In the genomic region with DNA sequence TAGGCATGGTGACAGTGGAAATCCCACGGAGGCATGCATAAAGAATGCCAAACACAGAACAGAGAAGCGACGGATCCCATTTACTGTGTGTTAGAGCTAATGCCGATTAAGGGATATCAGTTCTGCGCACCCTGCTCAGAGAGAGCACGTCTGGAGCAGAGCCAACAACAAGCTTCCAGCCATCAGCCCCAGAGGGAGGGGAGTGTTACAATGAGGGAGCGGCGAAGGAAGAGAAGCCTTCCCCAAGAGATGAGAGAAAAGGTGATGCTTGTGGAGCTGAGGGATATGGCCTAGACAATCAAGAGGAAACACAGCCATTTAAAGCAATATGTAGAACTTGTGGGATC, we compare ENCODE assay signal across 12 mouse cellular contexts.
DNase-seq lines count a peak whose midpoint lies in the region; ATAC-seq and TF ChIP-seq lines count a peak whose summit lies in the region.
"Had no signal": no experiment of that assay in that cellular context is flagged by ENCODE, and none has a peak within 500 bp of the region (broad histone marks: within the 10 kb centered on the region; RNA-seq: fewer than 3 reads in every experiment).

No protein-coding gene starts in this region.

- H3K4me3 ChIP-seq in cerebellum, adult 2 months (replicated peaks; ENCODE audit: insufficient read depth, low read depth, low read length), result no peak overlapping the region
- H3K4me3 ChIP-seq in heart, embryonic 15.5 days, result no peak overlapping the region
- H3K4me3 ChIP-seq in neural tube, embryonic 13.5 days, result no peak overlapping the region
- H3K4me3 ChIP-seq in neural tube, embryonic 15.5 days (replicated peaks), result no peak overlapping the region
- H3K4me3 ChIP-seq in midbrain, embryonic 16.5 days (ENCODE audit: low read depth, low read length), result no peak overlapping the region
- H3K4me3 ChIP-seq: intestine, embryonic 15.5 days had no signal

- no peak for TF ChIP-seq CTCF in cerebellum, adult 2 months (IDR thresholded peaks at IDR 0.05; ENCODE audit: borderline replicate concordance, insufficient read depth, low read depth, low read length)

- no peak overlapping the region for H3K27ac ChIP-seq in cerebellum, adult 2 months (ENCODE audit: insufficient read depth, low read length)
- no peak overlapping the region for H3K27ac ChIP-seq in heart, embryonic 15.5 days
- peak overlapping the region; percentile 29; the same call in 1 of the 2 replicates for H3K27ac ChIP-seq in neural tube, embryonic 13.5 days (replicated peaks)
- no peak overlapping the region for H3K27ac ChIP-seq in neural tube, embryonic 15.5 days (replicated peaks)
- no peak overlapping the region for H3K27ac ChIP-seq in midbrain, embryonic 16.5 days (ENCODE audit: low read length)
- H3K27ac ChIP-seq: intestine, embryonic 15.5 days had no signal

- no peaks in the 10 kb centered on the region for H3K36me3 ChIP-seq in heart, embryonic 15.5 days
- H3K36me3 ChIP-seq in neural tube, embryonic 13.5 days, result no peaks in the 10 kb centered on the region
- H3K36me3 ChIP-seq in neural tube, embryonic 15.5 days, result no peaks in the 10 kb centered on the region
- H3K36me3 ChIP-seq in midbrain, embryonic 16.5 days (ENCODE audit: control insufficient read depth, insufficient read depth, low read length), result no peaks in the 10 kb centered on the region
- H3K36me3 ChIP-seq: intestine, embryonic 15.5 days had no signal

- peak; percentile 54 to 58 for DNase-seq in cerebellum, postnatal 10 days
- no peak for DNase-seq in cerebellum, adult 2 months
- DNase-seq in heart, adult 9 months (ENCODE audit: low spot score in 2 of 2), result no peak
- DNase-seq in thymus, postnatal 4 days, result no peak
- DNase-seq: lung, postnatal 4 days; thymus, adult 2 months had no signal

- H3K4me1 ChIP-seq in cerebellum, adult 2 months (ENCODE audit: control insufficient read depth, insufficient read depth, low read length), result no peaks in the 10 kb centered on the region
- peaks cover 9% of the 10 kb centered on the region for H3K4me1 ChIP-seq in heart, embryonic 15.5 days (replicated peaks)
- H3K4me1 ChIP-seq in neural tube, embryonic 13.5 days (replicated peaks), result peaks cover 9% of the 10 kb centered on the region
- H3K4me1 ChIP-seq in neural tube, embryonic 15.5 days, result 0 out of 2 replicates have a peak, but pooled peaks cover 5% of the 10 kb centered on the region
- H3K4me1 ChIP-seq in midbrain, embryonic 16.5 days (ENCODE audit: control insufficient read depth, insufficient read depth, low read length), result 0 out of 2 replicates have a peak, but pooled peaks cover 4% of the 10 kb centered on the region
- H3K4me1 ChIP-seq: intestine, embryonic 15.5 days had no signal

- no peak; the same call in 1 of the 2 replicates for ATAC-seq in heart, embryonic 15.5 days (replicated peaks; ENCODE audit: insufficient number of reproducible peaks, insufficient read depth, low FRiP score, low read depth)
- peak; percentile 85 for ATAC-seq in neural tube, embryonic 13.5 days (ENCODE audit: low read depth)
- ATAC-seq in neural tube, embryonic 15.5 days (ENCODE audit: low FRiP score), result no peak
- peak; percentile 72; the same call in 1 of the 2 replicates for ATAC-seq in midbrain, embryonic 16.5 days
- ATAC-seq: intestine, embryonic 15.5 days had no signal

- H3K9ac ChIP-seq in heart, embryonic 15.5 days, result 0 out of 2 replicates have a peak overlapping the region, but pooled peaks have one; percentile 3
- H3K9ac ChIP-seq in neural tube, embryonic 13.5 days, result no peak overlapping the region
- no peak overlapping the region for H3K9ac ChIP-seq in neural tube, embryonic 15.5 days (replicated peaks)
- H3K9ac ChIP-seq in midbrain, embryonic 16.5 days (ENCODE audit: low read depth, low read length), result no peak overlapping the region
- H3K9ac ChIP-seq: intestine, embryonic 15.5 days had no signal

- no peak for TF ChIP-seq POLR2A in cerebellum, adult 2 months (IDR thresholded peaks at IDR 0.05; ENCODE audit: borderline replicate concordance, insufficient read depth, low read length)

- H3K4me2 ChIP-seq in heart, embryonic 15.5 days, result peak overlapping the region; percentile 40
- no peak overlapping the region for H3K4me2 ChIP-seq in neural tube, embryonic 13.5 days
- no peak overlapping the region for H3K4me2 ChIP-seq in neural tube, embryonic 15.5 days
- 0 out of 2 replicates have a peak overlapping the region, but pooled peaks have one; percentile 19 for H3K4me2 ChIP-seq in midbrain, embryonic 16.5 days (ENCODE audit: low read length)
- H3K4me2 ChIP-seq: intestine, embryonic 15.5 days; liver, embryonic 11.5 days had no signal

- no peaks in the 10 kb centered on the region for H3K27me3 ChIP-seq in cerebellum, adult 2 months (ENCODE audit: control insufficient read depth, insufficient read depth, low read length)
- H3K27me3 ChIP-seq in heart, embryonic 15.5 days, result no peaks in the 10 kb centered on the region
- H3K27me3 ChIP-seq in neural tube, embryonic 13.5 days, result no peaks in the 10 kb centered on the region
- no peaks in the 10 kb centered on the region for H3K27me3 ChIP-seq in neural tube, embryonic 15.5 days (replicated peaks)
- no peaks in the 10 kb centered on the region for H3K27me3 ChIP-seq in midbrain, embryonic 16.5 days (ENCODE audit: control insufficient read depth, insufficient read depth, low read depth, low read length)
- H3K27me3 ChIP-seq: intestine, embryonic 15.5 days had no signal

- 0 out of 2 replicates have a peak, but pooled peaks cover 2% of the 10 kb centered on the region for H3K9me3 ChIP-seq in heart, embryonic 15.5 days (replicated peaks)
- H3K9me3 ChIP-seq in neural tube, embryonic 13.5 days, result no peaks in the 10 kb centered on the region
- H3K9me3 ChIP-seq in neural tube, embryonic 15.5 days (replicated peaks), result no peaks in the 10 kb centered on the region
- no peaks in the 10 kb centered on the region; the same call in 1 of the 2 replicates for H3K9me3 ChIP-seq in midbrain, embryonic 16.5 days (replicated peaks; ENCODE audit: control insufficient read depth, low read length, poor library complexity, severe bottlenecking)
- H3K9me3 ChIP-seq: intestine, embryonic 15.5 days had no signal

- 11% methylated on average over 8 of the region's 8 CpGs for WGBS in cerebellum, adult 2 months
- 11% methylated on average over 8 of the region's 8 CpGs for WGBS in heart, embryonic 15.5 days
- WGBS in neural tube, embryonic 13.5 days, result 34% methylated on average over 8 of the region's 8 CpGs
- 42% methylated on average over 8 of the region's 8 CpGs for WGBS in neural tube, embryonic 15.5 days
- 28% methylated on average over 8 of the region's 8 CpGs for WGBS in midbrain, embryonic 16.5 days

Comparison
In these comparisons a context has a peak if more than half of its experiments do, and no peak if none do; other contexts are left out.
1. DNase-seq: peak in cerebellum, postnatal 10 days (2 of 2); none in cerebellum, adult 2 months (0 of 2), heart, adult 9 months (0 of 2) and thymus, postnatal 4 days (single experiment).
2. ATAC-seq: peak in neural tube, embryonic 13.5 days (single experiment) and midbrain, embryonic 16.5 days (single experiment); none in heart, embryonic 15.5 days (single experiment) and neural tube, embryonic 15.5 days (single experiment).
3. H3K4me2 ChIP-seq: peak in heart, embryonic 15.5 days (single experiment) and midbrain, embryonic 16.5 days (single experiment); none in neural tube, embryonic 13.5 days (single experiment) and neural tube, embryonic 15.5 days (single experiment).